Mouse (Mus musculus) midbrain, embryonic 12.5 days (tissue): ENCODE data around the gene Arhgef3. TPM values are rescaled to one million over a fixed set of nuclear protein-coding genes. Genes with fewer than 3 reads are reported as not detected.

Experiments used
- ATAC-seq: fragments of 200-750 bp; cut with Nextera tagmentation; 2 replicates; pipeline ENCODE4 v1.8.0; 2017; ENCODE audit warnings: low read depth, moderate TSS enrichment, moderate library complexity; ENCODE audit not compliant: low FRiP score
- H3K27ac ChIP-seq: fragments of 300-500 bp; sonication (generic); replicated peaks from 2 replicates; pipeline ENCODE4 v1.5.1; 2016; ENCODE audit warnings: mild to moderate bottlenecking
- H3K27me3 ChIP-seq: fragments of 300-500 bp; sonication (generic); 2 replicates; pipeline ENCODE4 v1.6.1; 2016; ENCODE audit warnings: mild to moderate bottlenecking
- H3K36me3 ChIP-seq: fragments of 300-500 bp; sonication (generic); 2 replicates; pipeline ENCODE4 v1.6.1; 2016
- H3K4me1 ChIP-seq: fragments of 300-500 bp; sonication (generic); 2 replicates; pipeline ENCODE4 v1.6.1; 2016
- H3K4me2 ChIP-seq: fragments of 300-500 bp; sonication (generic); replicated peaks from 2 replicates; pipeline ENCODE4 v1.6.1; 2016; ENCODE audit warnings: mild to moderate bottlenecking, moderate library complexity
- H3K4me3 ChIP-seq: fragments of 300-500 bp; sonication (generic); 2 replicates; pipeline ENCODE4 v1.5.1; 2016; ENCODE audit warnings: mild to moderate bottlenecking
- H3K9ac ChIP-seq: fragments of 300-500 bp; sonication (generic); replicated peaks from 2 replicates; pipeline ENCODE4 v1.6.1; 2016; ENCODE audit warnings: mild to moderate bottlenecking, moderate library complexity
- H3K9me3 ChIP-seq: fragments of 300-500 bp; sonication (generic); 2 replicates; pipeline ENCODE4 v1.6.1; 2016; ENCODE audit warnings: mild to moderate bottlenecking
- WGBS: fragments of 180-500 bp; shearing (Covaris S2); methylation state at CpG from one replicate; pipeline ENCODE4 v1.1.7; 2016; 5-methylcytosine and 5-hydroxymethylcytosine counted together
- microRNA-seq: library from miRNA; unstranded; fragments of <30 nt; microRNA quantifications from one replicate; pipeline ENCODE4, GENCODE M21; 2017
- polyA plus RNA-seq: library from polyadenylated mRNA; unstranded; fragments of >200 nt; fragmentation: Nextera tagmentation; extraction: Ambion mirVana; gene quantifications from 2 replicates; pipeline ENCODE4 v1.2.1, GENCODE M21; 2016

The Arhgef3 gene
- polyA plus RNA-seq, 1 experiment from 2014 or later, result 2.2 TPM

DNA sequence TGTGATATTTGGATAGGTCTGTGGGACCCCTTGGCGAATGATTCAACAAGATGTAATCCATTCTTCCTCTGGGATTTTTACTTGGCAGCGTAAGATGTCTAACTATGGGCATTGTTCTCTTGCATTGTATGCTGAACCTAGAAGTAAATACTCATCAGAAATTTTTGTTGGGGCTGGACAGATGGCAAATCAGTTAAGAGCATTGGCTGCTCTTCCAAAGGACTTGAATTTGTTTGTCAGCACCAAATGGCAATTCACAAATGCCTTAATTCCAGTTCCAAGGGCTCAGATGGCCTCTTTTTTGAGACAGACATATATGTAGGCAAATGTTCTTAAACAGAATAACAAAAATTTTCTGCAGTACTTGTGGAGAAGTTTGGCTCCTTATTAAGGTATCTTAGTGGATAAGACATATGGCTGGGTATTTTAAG, 330.2 kb downstream of the Arhgef3 start:
- Histone ChIP-seq H3K36me3 (peaks cover 35% of the 10 kb centered on the region), H3K4me1 (no peaks in the 10 kb centered on the region), H3K27me3 (no peaks in the 10 kb centered on the region), H3K27ac (no peak overlapping the region), H3K9me3 (no peaks in the 10 kb centered on the region), H3K4me2 (no peak overlapping the region), H3K4me3 (no peak overlapping the region), H3K9ac (no peak overlapping the region)
- 80% methylated on average over 2 of the region's 2 CpGs for WGBS
- no peak for ATAC-seq

DNA sequence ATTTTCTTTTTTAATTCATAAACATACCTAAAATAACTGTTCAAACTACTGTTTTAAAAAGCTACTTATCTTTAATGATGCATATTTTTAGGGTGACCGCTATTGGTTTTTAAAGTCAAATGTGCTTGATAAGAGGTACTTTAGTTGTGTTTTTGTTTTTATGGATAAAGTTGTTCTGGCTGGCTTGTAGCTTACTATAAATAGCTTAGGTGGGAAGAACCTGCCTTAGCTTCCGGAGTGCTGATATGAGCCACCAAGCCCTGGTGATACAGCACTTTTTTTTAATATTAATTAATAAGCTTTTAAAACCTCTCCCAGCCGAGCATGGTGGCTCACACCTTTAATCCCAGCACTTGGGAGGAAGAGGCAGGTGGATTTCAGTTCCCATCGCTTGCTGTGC, 332.3 kb downstream of the Arhgef3 start:
- Histone ChIP-seq H3K4me2 (no peak overlapping the region), H3K4me1 (no peaks in the 10 kb centered on the region), H3K9me3 (no peaks in the 10 kb centered on the region), H3K27me3 (no peaks in the 10 kb centered on the region), H3K27ac (no peak overlapping the region), H3K4me3 (no peak overlapping the region), H3K36me3 (peaks cover 45% of the 10 kb centered on the region), H3K9ac (no peak overlapping the region)
- ATAC-seq, result no peak
- WGBS, result 94% methylated on average over 4 of the region's 4 CpGs

Small RNA genes within 50 kb of the gene (microRNA-seq; reads per million reads assigned to microRNA genes)
- gene Gm23633, result not detected

Other genes with a start within 250 kb of the Arhgef3 start
- gene Asb14, start 220.3 kb upstream of the Arhgef3 start, polyA plus RNA-seq, result 0.30 TPM in 1 of 2 replicates, not detected in the other
- 46.9 and 48.2 TPM in 2 replicates for gene Appl1, start 143.7 kb upstream of the Arhgef3 start, polyA plus RNA-seq
- not detected in 2 replicates for gene Hesx1, start 120.5 kb upstream of the Arhgef3 start, polyA plus RNA-seq
- gene Il17rd, start 76.0 kb upstream of the Arhgef3 start, polyA plus RNA-seq, result 4.6 and 4.8 TPM in 2 replicates